ENCODE assay signal across 14 mouse cellular contexts in the genomic region with DNA sequence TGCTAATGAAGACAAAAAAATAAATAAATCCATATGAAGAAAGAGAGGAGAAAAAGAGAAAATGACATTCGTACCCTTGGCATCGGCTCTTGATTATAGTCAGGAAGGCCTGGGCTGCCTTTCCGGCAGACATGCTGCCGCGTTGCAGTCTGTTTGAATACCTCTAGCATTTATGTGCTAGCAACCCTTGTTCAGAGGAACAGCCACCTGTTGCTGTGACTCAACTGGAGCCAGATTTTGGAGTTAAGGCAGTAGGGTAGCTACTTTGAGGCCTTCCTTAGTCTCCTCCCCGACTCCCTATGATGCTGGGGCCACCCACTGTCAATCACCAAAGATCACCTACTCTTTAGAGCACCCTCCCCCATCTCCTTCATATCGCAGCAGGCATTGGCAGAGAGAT.
"Had no signal": no experiment of that assay in that cellular context is flagged by ENCODE, and none has a peak within 500 bp of the region (broad histone marks: within the 10 kb centered on the region; RNA-seq: fewer than 3 reads in every experiment).

No protein-coding gene starts in this region.

- DNase-seq: kidney, postnatal 36 days; lung, adult 2 months; lung, postnatal 10 days; right cerebral cortex, adult 18-20 months; thymus, postnatal 4 days had no signal

- H3K9ac ChIP-seq: liver, embryonic 15.5 days; midbrain, embryonic 12.5 days; neural tube, embryonic 15.5 days had no signal

- H3K4me3 ChIP-seq: layer of hippocampus, adult 2 months; liver, embryonic 15.5 days; megakaryocyte, embryonic 14.5 days; midbrain, embryonic 12.5 days; neural tube, embryonic 15.5 days had no signal

- H3K36me3 ChIP-seq: liver, embryonic 15.5 days; midbrain, embryonic 12.5 days; neural tube, embryonic 15.5 days had no signal

- H3K9me3 ChIP-seq: liver, embryonic 15.5 days; megakaryocyte, embryonic 14.5 days; midbrain, embryonic 12.5 days; neural tube, embryonic 15.5 days had no signal

- H3K4me1 ChIP-seq: liver, embryonic 15.5 days; megakaryocyte, embryonic 14.5 days had no signal

- H3K27ac ChIP-seq: kidney, postnatal 0 days; layer of hippocampus, adult 2 months; liver, embryonic 15.5 days; macrophage; midbrain, embryonic 12.5 days; neural tube, embryonic 15.5 days; stomach, postnatal 0 days had no signal

- H3K27me3 ChIP-seq: liver, embryonic 15.5 days had no signal

- H3K4me2 ChIP-seq: liver, embryonic 11.5 days; liver, embryonic 15.5 days; midbrain, embryonic 12.5 days; neural tube, embryonic 15.5 days had no signal
